Mouse (Mus musculus) intestine, embryonic 14.5 days (tissue): ENCODE data around the gene Cntn3. TPM values are rescaled to one million over a fixed set of nuclear protein-coding genes. Genes with fewer than 3 reads are reported as not detected.

Experiments
- ATAC-seq: fragments of 200-750 bp; cut with Nextera tagmentation; replicated peaks from 2 replicates; pipeline ENCODE4 v1.8.0; 2017; ENCODE audit warnings: low read depth, moderate number of reproducible peaks, moderate TSS enrichment, moderate library complexity; ENCODE audit not compliant: low FRiP score, low TSS enrichment
- DNase-seq: peaks from one replicate; pipeline ENCODE4 v3.0.0-alpha.2; 2018; ENCODE audit warnings: low spot score
- H3K27ac ChIP-seq: fragments of 300-500 bp; sonication (generic); 2 replicates; pipeline ENCODE4 v1.5.1; 2014; ENCODE audit warnings: low read depth, mild to moderate bottlenecking, control low read depth
- H3K27me3 ChIP-seq: fragments of 300-500 bp; sonication (generic); replicated peaks from 2 replicates; pipeline ENCODE4 v1.6.1; 2014; ENCODE audit warnings: low read length, control low read depth; ENCODE audit not compliant: control insufficient read depth, insufficient read depth
- H3K36me3 ChIP-seq: fragments of 300-500 bp; sonication (generic); 2 replicates; pipeline ENCODE4 v1.6.1; 2014; ENCODE audit warnings: low read length, control low read depth; ENCODE audit not compliant: control insufficient read depth, insufficient read depth
- H3K4me1 ChIP-seq: fragments of 300-500 bp; sonication (generic); replicated peaks from 2 replicates; pipeline ENCODE4 v1.6.1; 2014; ENCODE audit warnings: low read length, control low read depth, mixed read lengths; ENCODE audit not compliant: control insufficient read depth, insufficient read depth
- H3K4me2 ChIP-seq: fragments of 300-500 bp; sonication (generic); 2 replicates; pipeline ENCODE4 v1.6.1; 2014; ENCODE audit warnings: low read length
- H3K4me3 ChIP-seq: fragments of 300-500 bp; sonication (generic); 2 replicates; pipeline ENCODE4 v1.5.1; 2014; ENCODE audit warnings: low read depth, low read length, control low read depth, mixed read lengths
- H3K9ac ChIP-seq: fragments of 300-500 bp; sonication (generic); 2 replicates; pipeline ENCODE4 v1.6.1; 2014; ENCODE audit warnings: mild to moderate bottlenecking, low read length
- H3K9me3 ChIP-seq: fragments of 300-500 bp; sonication (generic); 2 replicates; pipeline ENCODE4 v1.6.1; 2016; ENCODE audit warnings: low read length, control low read depth; ENCODE audit not compliant: control insufficient read depth
- WGBS: fragments of 180-500 bp; shearing (Covaris S2); extraction: QIAGEN DNeasy Blood & Tissue Kit; methylation state at CpG from one replicate; pipeline ENCODE4 v1.1.7; 2014; 5-methylcytosine and 5-hydroxymethylcytosine counted together
- polyA plus RNA-seq: library from polyadenylated mRNA; unstranded; fragments of >200 nt; fragmentation: Nextera tagmentation; extraction: Ambion mirVana; gene quantifications from 2 replicates; pipeline ENCODE4 v1.2.1, GENCODE M21; 2014

Cntn3 gene
- polyA plus RNA-seq, 1 experiment from 2014 or later, result 3.3 TPM

GRCm38 (mm10) chr6:102388590-102388989, 184.3 kb downstream of the Cntn3 start:
- H3K36me3 ChIP-seq, result no peaks in the 10 kb centered on the region
- 90% methylated on average over 4 of the region's 4 CpGs for WGBS
- H3K9ac ChIP-seq, result no peak overlapping the region
- H3K27me3 ChIP-seq, result no peaks in the 10 kb centered on the region
- H3K4me3 ChIP-seq, result no peak overlapping the region
- DNase-seq (no peak), ATAC-seq (no peak)
- H3K4me2 ChIP-seq, result no peak overlapping the region
- no peaks in the 10 kb centered on the region for H3K9me3 ChIP-seq
- no peaks in the 10 kb centered on the region for H3K4me1 ChIP-seq
- no peak overlapping the region for H3K27ac ChIP-seq

GRCm38 (mm10) chr6:102372112-102372511, 200.8 kb downstream of the Cntn3 start:
- no peak for ATAC-seq

GRCm38 (mm10) chr6:102363880-102364279, 209.0 kb downstream of the Cntn3 start:
- Histone ChIP-seq H3K27ac (no peak overlapping the region), H3K9ac (no peak overlapping the region), H3K9me3 (no peaks in the 10 kb centered on the region), H3K36me3 (no peaks in the 10 kb centered on the region), H3K27me3 (no peaks in the 10 kb centered on the region), H3K4me3 (no peak overlapping the region), H3K4me1 (no peaks in the 10 kb centered on the region; the same call in 1 of the 2 replicates), H3K4me2 (no peak overlapping the region)
- ATAC-seq (no peak), DNase-seq (no peak)

More at GRCm38 (mm10) chr6:102372112-102372511, 200.8 kb downstream of the Cntn3 start:
- H3K9me3 ChIP-seq, result no peaks in the 10 kb centered on the region
- no peaks in the 10 kb centered on the region for H3K27me3 ChIP-seq
- H3K4me2 ChIP-seq, result no peak overlapping the region
- H3K9ac ChIP-seq, result no peak overlapping the region
- 14% methylated on average over 1 of the region's 1 CpGs for WGBS
- H3K4me1 ChIP-seq, result no peaks in the 10 kb centered on the region
- no peak for DNase-seq
- no peak overlapping the region for H3K27ac ChIP-seq
- H3K36me3 ChIP-seq, result no peaks in the 10 kb centered on the region
- no peak overlapping the region for H3K4me3 ChIP-seq

- no peak overlapping the region for H3K27ac ChIP-seq
- WGBS, result 85% methylated on average over 3 of the region's 3 CpGs
- no peak overlapping the region for H3K4me3 ChIP-seq
- no peak for DNase-seq
- H3K9me3 ChIP-seq, result no peaks in the 10 kb centered on the region
- no peaks in the 10 kb centered on the region for H3K27me3 ChIP-seq
- H3K9ac ChIP-seq, result no peak overlapping the region
- ATAC-seq, result no peak
- no peaks in the 10 kb centered on the region for H3K36me3 ChIP-seq
- H3K4me1 ChIP-seq, result no peaks in the 10 kb centered on the region; the same call in 1 of the 2 replicates
- H3K4me2 ChIP-seq, result no peak overlapping the region
Measured at GRCm38 (mm10) chr6:102363291-102363832, 209.5 kb downstream of the Cntn3 start.

GRCm38 (mm10) chr6:102332144-102332543, 240.8 kb downstream of the Cntn3 start:
- 68% methylated on average over 3 of the region's 3 CpGs for WGBS
- Histone ChIP-seq H3K4me1 (no peaks in the 10 kb centered on the region), H3K36me3 (no peaks in the 10 kb centered on the region), H3K9me3 (no peaks in the 10 kb centered on the region), H3K27me3 (no peaks in the 10 kb centered on the region), H3K9ac (no peak overlapping the region), H3K4me3 (no peak overlapping the region), H3K4me2 (no peak overlapping the region), H3K27ac (no peak overlapping the region)
- no peak for ATAC-seq
- DNase-seq, result no peak

- H3K36me3 ChIP-seq, result no peaks in the 10 kb centered on the region
- DNase-seq (no peak), ATAC-seq (no peak)
- no peak overlapping the region for H3K9ac ChIP-seq
- no peaks in the 10 kb centered on the region for H3K27me3 ChIP-seq
- no peak overlapping the region for H3K4me2 ChIP-seq
- no peak overlapping the region for H3K4me3 ChIP-seq
- H3K4me1 ChIP-seq, result no peaks in the 10 kb centered on the region
- H3K27ac ChIP-seq, result no peak overlapping the region
- WGBS, result 75% methylated on average over 2 of the region's 2 CpGs
- H3K9me3 ChIP-seq, result no peaks in the 10 kb centered on the region
Measured at GRCm38 (mm10) chr6:102326711-102327110, 246.2 kb downstream of the Cntn3 start.

- H3K27ac ChIP-seq, result no peak overlapping the region
- no peaks in the 10 kb centered on the region for H3K27me3 ChIP-seq
- no peaks in the 10 kb centered on the region for H3K9me3 ChIP-seq
- no peak overlapping the region for H3K9ac ChIP-seq
- no peaks in the 10 kb centered on the region for H3K36me3 ChIP-seq
- no peak for ATAC-seq
- 63% methylated on average over 4 of the region's 4 CpGs for WGBS
- DNase-seq, result no peak
- no peak overlapping the region for H3K4me2 ChIP-seq
- H3K4me1 ChIP-seq, result no peaks in the 10 kb centered on the region
- H3K4me3 ChIP-seq, result no peak overlapping the region
Measured at GRCm38 (mm10) chr6:102322614-102323284, 250.2 kb downstream of the Cntn3 start.

- H3K36me3 ChIP-seq, result no peaks in the 10 kb centered on the region
- H3K9me3 ChIP-seq, result no peaks in the 10 kb centered on the region
- 38% methylated on average over 3 of the region's 3 CpGs for WGBS
- H3K4me3 ChIP-seq, result no peak overlapping the region
- no peak overlapping the region for H3K4me2 ChIP-seq
- DNase-seq (no peak), ATAC-seq (no peak)
- no peaks in the 10 kb centered on the region for H3K27me3 ChIP-seq
- no peak overlapping the region for H3K9ac ChIP-seq
- no peak overlapping the region for H3K27ac ChIP-seq
- no peaks in the 10 kb centered on the region for H3K4me1 ChIP-seq
Measured at GRCm38 (mm10) chr6:102319755-102320154, 253.1 kb downstream of the Cntn3 start.

- H3K4me3 ChIP-seq, result no peak overlapping the region
- no peak overlapping the region for H3K9ac ChIP-seq
- ATAC-seq, result no peak
- no peak for DNase-seq
- H3K9me3 ChIP-seq, result no peaks in the 10 kb centered on the region
- no peaks in the 10 kb centered on the region for H3K27me3 ChIP-seq
- whole genome bisulfite sequencing, result 69% methylated on average over 2 of the region's 2 CpGs
- H3K27ac ChIP-seq, result no peak overlapping the region
- no peaks in the 10 kb centered on the region for H3K36me3 ChIP-seq
- H3K4me1 ChIP-seq, result no peaks in the 10 kb centered on the region
- no peak overlapping the region for H3K4me2 ChIP-seq
Measured at GRCm38 (mm10) chr6:102282889-102283288, 290.0 kb downstream of the Cntn3 start.
